Mouse (Mus musculus): ENCODE results near the gene Zyg11a. TPM values are rescaled to one million over a fixed set of nuclear protein-coding genes. Genes with fewer than 3 reads are reported as not detected.

Gene Zyg11a
- total RNA-seq (2023) = not detected

DNA sequence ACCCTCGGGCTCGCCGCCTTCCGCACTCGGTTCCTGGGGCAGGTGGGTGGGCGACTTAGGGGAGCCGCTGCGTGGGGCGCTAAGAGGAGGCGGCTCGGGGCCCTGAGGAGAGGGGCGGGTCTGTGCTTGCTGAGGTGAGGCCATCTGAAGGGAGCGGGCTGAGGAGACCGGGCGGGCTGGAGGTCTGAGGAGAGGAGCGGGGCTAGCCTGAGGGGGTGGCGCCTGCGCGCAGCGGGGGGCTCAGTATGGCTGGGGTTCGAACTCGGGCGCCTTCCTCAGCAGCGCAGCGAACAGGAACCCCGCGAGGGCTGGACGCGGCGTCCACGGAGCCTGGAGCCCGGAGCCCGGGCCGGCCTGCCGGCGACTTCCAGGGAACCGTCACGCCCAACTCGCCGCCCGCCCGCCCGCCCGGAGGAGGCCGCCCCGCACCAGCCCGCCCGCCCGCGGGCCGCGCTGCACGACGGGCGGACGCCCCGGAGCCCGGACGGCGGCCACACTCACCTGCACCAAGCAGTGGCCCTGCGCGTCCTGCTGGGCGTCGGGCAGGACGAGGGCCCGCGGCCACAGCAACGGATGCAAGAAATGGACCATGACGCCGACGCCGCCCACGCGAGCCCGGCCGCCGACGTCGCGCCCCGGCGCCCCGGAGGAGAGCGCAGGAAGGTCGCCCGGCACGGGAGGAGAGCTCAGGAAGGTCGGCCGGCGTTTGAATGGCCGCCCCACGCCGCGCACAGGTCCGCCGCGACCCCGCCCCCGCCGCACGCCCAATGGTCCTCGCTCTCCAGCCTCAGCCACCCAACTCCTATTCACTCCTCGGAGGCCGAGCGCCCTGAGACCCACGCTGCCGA, at the start of gene Zyg11a:
TSS of gene Zyg11a (minus strand) at position 717 of the 848 bp plus-strand sequence.

DNA sequence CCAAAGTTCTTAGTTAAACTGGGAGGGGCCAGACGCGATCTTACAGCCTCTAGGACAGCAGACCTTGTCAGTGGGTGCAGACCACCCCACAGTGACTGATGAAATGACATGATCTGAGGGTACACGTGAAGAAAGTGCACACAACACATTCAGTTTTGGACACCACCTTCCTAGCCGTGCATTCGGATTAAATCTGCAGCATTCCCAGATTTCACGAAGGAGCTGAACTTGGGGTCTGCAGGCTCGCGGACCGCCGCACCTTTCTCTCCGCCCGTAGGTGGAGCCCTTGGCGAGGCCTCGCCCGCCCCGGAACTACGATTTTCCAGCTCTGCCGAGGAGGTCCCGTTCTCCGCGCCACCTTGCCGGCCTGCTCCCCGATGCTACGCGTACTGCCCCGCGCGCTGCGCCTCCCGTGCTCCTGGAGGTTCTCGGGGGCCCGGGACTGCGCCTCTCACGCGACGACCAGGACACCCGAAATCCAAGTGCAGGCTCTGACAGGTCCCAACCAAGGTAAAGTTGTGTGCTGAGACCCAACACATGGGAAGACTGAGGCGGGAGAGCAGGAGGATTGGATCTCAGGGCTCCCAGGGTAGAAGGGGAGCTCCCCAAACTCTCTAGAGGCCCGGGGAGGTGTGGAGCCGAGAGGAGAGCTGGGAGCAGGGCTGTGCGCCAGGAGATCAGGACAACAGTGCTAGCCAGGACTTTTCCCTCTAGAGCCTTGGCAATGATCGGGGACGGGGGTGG, 52.5 kb downstream of the Zyg11a start, which contains the start of gene Echdc2:
TSS of gene Echdc2 (plus strand) at position 286 of the 744 bp plus-strand sequence.

DNA sequence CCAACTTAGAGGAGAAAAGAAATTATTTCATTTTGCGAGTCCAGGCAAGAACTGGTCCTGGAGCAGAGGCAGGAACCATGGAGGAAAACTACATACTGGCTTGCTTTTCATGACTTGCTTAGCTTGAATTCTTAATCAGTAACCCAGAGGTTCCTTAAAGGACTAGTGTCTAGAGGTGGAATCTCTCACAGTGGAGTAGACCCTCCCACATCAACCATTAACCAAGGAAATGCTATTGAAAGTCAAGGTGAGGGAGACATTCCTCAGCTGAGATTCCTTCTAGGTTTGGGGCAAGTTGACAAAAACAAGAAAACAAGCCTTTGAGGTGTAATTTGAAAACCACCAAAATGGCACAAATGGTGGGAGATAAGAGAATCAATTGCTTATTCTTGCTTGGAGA, 73.0 kb downstream of the Zyg11a start, which contains the start of gene Scp2:
TSS of gene Scp2 (minus strand) at position 119 of the 400 bp plus-strand sequence.

Other genes with a start within 250 kb of the Zyg11a start
- gene Slc1a7, start 249.7 kb downstream of the Zyg11a start, total RNA-seq (2023) = not detected
- gene Podn, start 121.6 kb downstream of the Zyg11a start, total RNA-seq (2023) = under 1 TPM; 0.38 to 0.75 TPM
- 100 to 1,000 TPM; 161 to 179 TPM for gene Scp2, start 73.0 kb downstream of the Zyg11a start, total RNA-seq (2023)
- not detected for gene Echdc2, start 52.6 kb downstream of the Zyg11a start, total RNA-seq (2023)
- 10 to 100 TPM; 33.2 to 34.3 TPM for gene Zyg11b, start 83.0 kb upstream of the Zyg11a start, total RNA-seq (2023)
- 1 to 10 TPM; 4.2 to 6.0 TPM for gene Coa7, start 110.1 kb upstream of the Zyg11a start, total RNA-seq (2023)
- gene Shisal2a, start 165.3 kb upstream of the Zyg11a start, total RNA-seq (2023) = not detected
- under 1 TPM; 0.40 to 0.49 TPM for gene Gpx7, start 188.9 kb upstream of the Zyg11a start, total RNA-seq (2023)
- gene Tut4, start 241.4 kb upstream of the Zyg11a start, total RNA-seq (2023) = 10 to 100 TPM; 36.0 to 44.8 TPM

Data from neutrophil, adult 59 days (primary cell).